Mouse (Mus musculus) neural tube, embryonic 14.5 days (tissue): ENCODE data around the gene Vhl. TPM values are rescaled to one million over a fixed set of nuclear protein-coding genes. Genes with fewer than 3 reads are reported as not detected.

Experiments used
- ATAC-seq: fragments of 200-750 bp; cut with Nextera tagmentation; 2 replicates; pipeline ENCODE4 v1.8.0; 2017; ENCODE audit warnings: low read depth, mild to moderate bottlenecking, moderate TSS enrichment, moderate library complexity
- H3K27ac ChIP-seq: fragments of 300-500 bp; sonication (generic); 2 replicates; pipeline ENCODE4 v1.5.1; 2014; ENCODE audit warnings: low read depth, mild to moderate bottlenecking, control low read depth, low read length, moderate library complexity, mixed read lengths
- H3K27me3 ChIP-seq: fragments of 300-500 bp; sonication (generic); 2 replicates; pipeline ENCODE4 v1.6.1; 2014; ENCODE audit warnings: low read length; ENCODE audit not compliant: control insufficient read depth, insufficient read depth
- H3K36me3 ChIP-seq: fragments of 300-500 bp; sonication (generic); 2 replicates; pipeline ENCODE4 v1.6.1; 2014; ENCODE audit warnings: low read length, mixed read lengths; ENCODE audit not compliant: control insufficient read depth, insufficient read depth
- H3K4me1 ChIP-seq: fragments of 300-500 bp; sonication (generic); 2 replicates; pipeline ENCODE4 v1.6.1; 2014; ENCODE audit warnings: low read length; ENCODE audit not compliant: control insufficient read depth, insufficient read depth
- H3K4me2 ChIP-seq: fragments of 300-500 bp; sonication (generic); 2 replicates; pipeline ENCODE4 v1.6.1; 2014; ENCODE audit warnings: mild to moderate bottlenecking, low read depth, low read length, control low read depth
- H3K4me3 ChIP-seq: fragments of 300-500 bp; sonication (generic); 2 replicates; pipeline ENCODE4 v1.5.1; 2014; ENCODE audit warnings: low read depth, low read length, control low read depth, mixed read lengths
- H3K9ac ChIP-seq: fragments of 300-500 bp; sonication (generic); replicated peaks from 2 replicates; pipeline ENCODE4 v1.6.1; 2014; ENCODE audit warnings: low read depth, mild to moderate bottlenecking, control low read depth, low read length, mixed read lengths
- H3K9me3 ChIP-seq: fragments of 300-500 bp; sonication (generic); 2 replicates; pipeline ENCODE4 v1.6.1; 2016; ENCODE audit warnings: low read length; ENCODE audit not compliant: control insufficient read depth
- WGBS: fragments of 180-500 bp; shearing (Covaris S2); extraction: QIAGEN DNeasy Blood & Tissue Kit; methylation state at CpG from one replicate; pipeline ENCODE4 v1.1.7; 2014; 5-methylcytosine and 5-hydroxymethylcytosine counted together
- polyA plus RNA-seq: library from polyadenylated mRNA; unstranded; fragments of >200 nt; fragmentation: Nextera tagmentation; extraction: Ambion mirVana; gene quantifications from 2 replicates; pipeline ENCODE4 v1.2.1, GENCODE M21; 2014

Gene Vhl
- polyA plus RNA-seq, 1 experiment from 2014 or later = 83.1 TPM

DNA sequence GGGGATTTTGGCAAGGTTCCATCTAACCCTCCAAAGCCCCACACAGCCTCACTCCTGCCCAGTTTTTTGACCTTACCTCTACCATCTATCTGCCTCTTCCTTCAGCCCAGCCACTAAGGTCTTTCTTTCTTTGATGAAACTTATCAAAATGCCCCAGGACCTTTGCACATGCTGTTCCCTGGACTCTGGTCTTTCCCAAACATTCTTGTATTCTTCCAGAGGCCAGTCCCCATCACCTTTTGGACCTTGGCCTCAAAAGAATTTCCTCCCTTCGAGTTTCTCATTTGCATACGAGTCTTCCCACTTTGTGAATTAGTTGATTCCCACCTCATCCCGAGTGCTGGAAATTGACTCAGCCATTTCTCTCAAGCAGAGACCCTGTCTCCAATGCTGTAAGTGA, 31.7 kb downstream of the Vhl start:
- no peaks in the 10 kb centered on the region for H3K9me3 ChIP-seq
- H3K36me3 ChIP-seq = no peaks in the 10 kb centered on the region
- H3K4me3 ChIP-seq = no peak overlapping the region
- ATAC-seq = no peak
- WGBS = 96% methylated on average over 3 of the region's 3 CpGs
- H3K4me1 ChIP-seq = no peaks in the 10 kb centered on the region
- H3K9ac ChIP-seq = no peak overlapping the region
- H3K27ac ChIP-seq = no peak overlapping the region
- no peak overlapping the region for H3K4me2 ChIP-seq
- H3K27me3 ChIP-seq = no peaks in the 10 kb centered on the region

DNA sequence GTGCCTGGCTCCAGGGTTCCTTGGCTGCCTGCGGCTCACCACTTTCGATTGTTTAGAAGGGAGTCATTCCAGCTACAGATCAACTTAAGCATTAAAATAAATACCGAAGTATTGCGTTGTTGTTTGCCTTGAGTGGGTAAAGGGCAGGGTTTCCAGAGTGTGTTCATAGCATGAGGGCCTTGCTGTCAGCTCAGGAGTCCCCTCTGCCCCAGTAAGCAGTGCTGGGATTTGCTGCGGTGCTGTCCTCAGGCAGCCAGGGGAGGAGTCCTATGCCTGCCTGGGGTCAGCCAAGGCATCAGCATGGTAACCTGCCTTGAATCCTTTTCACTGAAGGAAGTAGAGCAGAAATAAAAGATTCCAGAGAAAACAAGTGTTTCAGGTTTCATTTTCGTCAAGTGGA, 33.1 kb downstream of the Vhl start:
- H3K27ac ChIP-seq = no peak overlapping the region
- no peaks in the 10 kb centered on the region for H3K9me3 ChIP-seq
- no peak overlapping the region for H3K9ac ChIP-seq
- no peaks in the 10 kb centered on the region for H3K36me3 ChIP-seq
- ATAC-seq = no peak
- no peaks in the 10 kb centered on the region for H3K27me3 ChIP-seq
- no peaks in the 10 kb centered on the region for H3K4me1 ChIP-seq
- no peak overlapping the region for H3K4me3 ChIP-seq
- 89% methylated on average over 6 of the region's 6 CpGs for WGBS
- H3K4me2 ChIP-seq = no peak overlapping the region

DNA sequence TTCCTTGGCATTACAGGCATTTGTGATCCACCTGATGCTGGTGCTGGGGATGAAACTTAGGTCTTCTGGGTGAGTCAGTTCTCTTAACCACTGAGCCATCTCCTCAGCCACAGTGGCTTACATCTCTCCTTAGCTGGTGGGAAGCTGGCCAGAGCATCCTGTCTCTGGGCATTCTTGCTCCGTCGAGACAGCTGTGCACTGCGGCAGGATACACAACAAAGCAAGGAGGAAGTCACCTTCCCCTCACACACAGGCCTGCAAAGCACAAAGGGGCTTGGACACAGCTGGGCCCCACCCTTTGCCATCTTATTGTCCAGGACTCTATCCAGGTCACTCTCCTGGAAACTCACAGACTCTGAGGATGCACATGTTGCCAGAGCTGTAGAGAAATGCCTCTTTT, 34.5 kb downstream of the Vhl start:
- no peaks in the 10 kb centered on the region for H3K36me3 ChIP-seq
- no peak overlapping the region for H3K27ac ChIP-seq
- H3K4me2 ChIP-seq = no peak overlapping the region
- ATAC-seq = no peak
- no peaks in the 10 kb centered on the region for H3K4me1 ChIP-seq
- H3K9me3 ChIP-seq = no peaks in the 10 kb centered on the region
- no peak overlapping the region for H3K9ac ChIP-seq
- no peaks in the 10 kb centered on the region for H3K27me3 ChIP-seq
- 87% methylated on average over 3 of the region's 3 CpGs for WGBS
- no peak overlapping the region for H3K4me3 ChIP-seq

DNA sequence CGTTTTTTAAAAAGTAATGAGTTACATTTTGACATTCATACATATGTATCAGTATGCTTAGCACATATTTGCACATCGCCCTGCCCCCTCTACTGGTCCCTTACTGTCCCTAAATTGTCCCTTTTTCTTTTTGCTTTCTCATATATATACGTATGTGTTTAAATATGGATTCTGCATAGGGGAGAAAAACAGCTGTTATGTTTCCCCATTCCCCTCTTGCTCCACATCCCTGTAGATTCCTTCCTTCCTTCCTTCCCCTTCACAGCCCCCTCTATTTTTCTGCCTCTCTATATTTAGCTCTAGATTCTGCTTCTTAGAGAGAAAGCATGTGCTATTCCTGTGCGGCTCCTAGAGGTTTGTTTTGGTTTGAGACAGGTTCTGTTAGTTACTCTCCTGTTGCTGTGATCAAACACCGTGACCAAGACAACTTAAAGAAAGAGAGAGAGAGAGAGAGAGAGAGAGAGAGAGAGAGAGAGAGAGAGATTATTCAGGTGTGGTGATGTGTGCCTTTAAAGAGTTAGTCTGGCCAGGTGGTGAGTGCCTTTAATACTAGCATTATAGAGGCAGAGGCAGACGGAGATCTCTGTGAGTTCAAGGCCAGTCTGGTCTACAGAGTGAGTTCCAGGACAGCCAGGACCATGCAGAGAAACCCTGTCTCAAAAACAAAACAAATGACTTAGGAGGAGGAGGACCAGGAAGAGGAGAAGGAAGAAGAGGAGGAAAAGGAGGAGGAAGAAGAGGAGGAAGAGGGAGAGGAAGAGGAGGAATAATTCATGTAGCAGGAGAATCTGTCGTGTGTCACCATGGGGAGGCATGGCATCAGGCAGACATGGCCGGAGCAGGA, 36.1 kb downstream of the Vhl start:
- no peak overlapping the region for H3K9ac ChIP-seq
- WGBS = 80% methylated on average over 8 of the region's 8 CpGs
- ATAC-seq = no peak

DNA sequence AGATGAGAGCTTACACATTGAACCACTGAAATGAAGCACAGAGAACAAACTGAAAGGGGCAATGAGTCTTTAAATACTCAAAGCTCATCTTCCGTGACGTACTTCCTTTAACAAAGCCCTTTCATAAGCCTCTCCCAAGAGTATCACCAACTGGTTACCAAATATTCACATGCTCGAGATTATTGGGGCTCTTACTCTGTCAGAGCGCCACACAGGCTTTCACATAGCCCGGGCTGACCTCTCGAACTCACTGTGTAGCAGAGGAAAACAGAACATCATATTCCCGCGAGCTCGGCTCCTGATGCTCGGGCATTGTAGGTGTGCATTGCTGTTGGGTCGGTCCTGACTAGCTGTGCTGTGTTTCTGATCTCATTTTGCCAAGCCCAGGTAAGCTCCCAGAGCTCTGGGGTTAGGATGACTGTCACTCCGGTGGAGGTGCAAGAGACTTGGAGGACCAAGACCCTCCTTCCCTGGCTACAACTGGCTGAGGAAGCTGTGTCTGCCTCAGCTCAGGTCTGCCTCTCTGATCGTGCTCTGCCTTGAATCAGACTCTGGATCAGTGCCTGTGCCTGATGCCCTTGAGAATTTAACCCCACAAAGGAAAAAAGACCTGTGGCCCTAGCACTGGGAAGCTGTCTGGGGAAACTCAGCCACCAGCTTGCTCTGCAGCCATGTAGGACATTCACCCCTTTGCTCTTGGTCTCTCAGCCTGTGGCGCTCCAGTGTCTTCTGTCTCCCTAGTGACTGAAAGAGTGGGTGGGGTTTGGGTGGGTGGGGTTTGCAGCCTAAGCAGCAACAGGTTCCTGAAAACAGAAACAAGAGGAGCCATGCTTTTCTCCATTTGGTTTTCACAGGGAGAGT, 37.0 kb downstream of the Vhl start:
- Histone ChIP-seq H3K4me1 (no peaks in the 10 kb centered on the region), H3K4me3 (no peak overlapping the region), H3K27me3 (no peaks in the 10 kb centered on the region), H3K9ac (no peak overlapping the region), H3K9me3 (no peaks in the 10 kb centered on the region), H3K36me3 (no peaks in the 10 kb centered on the region), H3K27ac (no peak overlapping the region), H3K4me2 (no peak overlapping the region)
- ATAC-seq = no peak
- 74% methylated on average over 14 of the region's 14 CpGs for WGBS

More for the DNA sequence above, 36.1 kb downstream of the Vhl start:
- H3K9me3 ChIP-seq = no peaks in the 10 kb centered on the region
- H3K27me3 ChIP-seq = no peaks in the 10 kb centered on the region
- no peak overlapping the region for H3K27ac ChIP-seq
- H3K4me2 ChIP-seq = no peak overlapping the region
- H3K4me3 ChIP-seq = no peak overlapping the region
- H3K36me3 ChIP-seq = no peaks in the 10 kb centered on the region
- H3K4me1 ChIP-seq = no peaks in the 10 kb centered on the region

DNA sequence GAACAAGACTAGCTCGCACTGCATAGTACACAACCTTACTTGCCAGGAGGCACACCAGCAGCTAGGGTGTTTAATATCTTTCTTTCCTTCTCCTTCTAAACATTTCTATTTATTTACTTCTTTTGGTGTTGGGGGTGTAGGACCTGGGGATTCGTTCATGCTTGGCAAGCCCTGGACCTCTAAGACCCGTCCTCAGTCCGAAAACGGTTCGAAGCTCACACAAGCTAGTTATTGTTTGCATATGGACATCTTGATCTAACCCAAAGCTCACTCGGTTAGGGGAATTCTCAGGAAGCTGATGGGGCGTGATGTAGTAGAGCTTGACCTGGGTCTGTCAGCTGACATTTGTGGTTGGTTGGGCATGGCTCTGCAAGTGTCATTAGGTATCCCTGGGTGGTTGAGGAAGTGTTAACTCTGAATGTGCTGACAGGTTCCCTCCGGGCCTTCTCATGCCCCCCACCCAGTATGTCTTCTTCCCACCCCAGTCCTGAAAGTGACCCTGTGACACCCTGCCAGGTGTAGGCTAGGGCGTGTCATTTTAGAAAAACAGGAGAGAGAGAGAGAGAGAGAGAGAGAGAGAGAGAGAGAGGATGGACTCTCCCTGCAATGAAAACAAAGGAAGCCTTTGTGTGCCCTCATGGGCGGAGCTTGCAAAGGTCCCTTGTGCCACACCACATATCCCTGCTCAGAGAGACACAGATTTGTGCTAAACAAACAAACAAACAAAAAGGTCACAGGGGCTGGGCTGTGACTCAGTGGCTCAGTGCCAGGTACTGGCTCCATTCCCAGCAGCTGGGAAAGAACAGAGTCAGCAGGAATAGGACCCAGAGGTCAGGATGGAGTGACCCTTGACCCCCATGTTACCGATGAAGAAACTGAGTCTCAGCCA, 37.8 kb downstream of the Vhl start:
- Histone ChIP-seq H3K36me3 (no peaks in the 10 kb centered on the region), H3K9ac (no peak overlapping the region), H3K4me1 (no peaks in the 10 kb centered on the region), H3K9me3 (no peaks in the 10 kb centered on the region), H3K27ac (no peak overlapping the region), H3K4me3 (no peak overlapping the region), H3K4me2 (no peak overlapping the region), H3K27me3 (no peaks in the 10 kb centered on the region)
- ATAC-seq = no peak
- WGBS = 69% methylated on average over 12 of the region's 12 CpGs

DNA sequence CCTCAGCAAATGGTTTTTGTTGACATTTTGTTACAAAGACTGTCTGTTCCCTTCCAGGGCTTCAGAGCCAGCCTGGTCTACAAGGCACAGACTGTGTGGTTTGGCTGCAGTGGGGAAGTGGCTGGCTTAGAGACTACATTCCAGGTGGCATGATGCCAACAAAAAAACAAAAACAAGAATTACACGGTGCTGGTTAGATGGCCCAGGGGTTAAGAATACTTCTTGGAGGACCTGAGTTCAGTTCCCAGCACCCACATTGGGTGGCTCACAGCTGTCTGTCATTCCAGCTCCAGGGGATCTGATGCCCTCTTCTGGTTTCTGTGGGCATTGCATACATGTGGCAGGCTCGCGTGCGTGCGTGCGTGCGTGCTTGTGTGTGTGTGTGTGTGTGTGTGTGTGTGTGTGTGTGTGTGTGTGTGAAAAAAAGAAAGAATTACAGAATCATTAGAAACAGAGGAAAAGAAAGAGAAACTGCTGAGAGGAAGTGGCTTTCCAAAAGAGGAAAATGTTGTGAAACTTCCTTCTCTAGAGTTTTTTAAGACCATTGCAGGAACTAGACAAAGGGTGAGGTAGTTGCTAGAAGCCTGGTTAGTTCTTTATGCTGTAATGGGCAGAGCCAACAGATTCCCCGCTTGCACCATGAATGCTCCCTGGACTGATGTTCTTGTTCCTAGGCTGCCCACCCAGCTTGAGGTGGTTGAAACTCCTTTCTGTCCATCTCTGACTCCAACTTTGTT, 39.4 kb downstream of the Vhl start:
- H3K27ac ChIP-seq = no peak overlapping the region
- 96% methylated on average over 8 of the region's 8 CpGs for WGBS

DNA sequence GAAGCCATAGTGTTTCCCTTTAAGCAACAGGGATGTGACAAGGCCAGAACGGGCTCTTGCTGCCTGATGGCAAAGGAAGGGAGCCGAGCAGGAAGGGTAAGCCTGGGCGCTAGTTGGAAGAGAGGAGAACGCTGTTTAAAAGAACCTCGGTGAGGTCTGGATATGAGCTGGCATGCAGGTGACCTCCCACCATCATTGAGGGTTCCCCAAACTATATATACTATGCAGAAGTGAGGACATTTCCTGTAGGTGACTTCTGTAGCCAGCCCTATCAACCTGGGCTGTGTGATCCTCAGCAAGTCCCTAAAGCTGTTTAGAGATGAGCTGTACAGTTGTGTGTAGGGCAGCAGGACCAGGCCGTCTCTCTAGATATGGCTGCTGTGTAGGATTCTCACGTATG, 40.5 kb downstream of the Vhl start:
- Histone ChIP-seq H3K4me1 (no peaks in the 10 kb centered on the region), H3K27me3 (no peaks in the 10 kb centered on the region), H3K36me3 (no peaks in the 10 kb centered on the region), H3K9ac (no peak overlapping the region), H3K4me2 (no peak overlapping the region), H3K27ac (no peak overlapping the region), H3K9me3 (no peaks in the 10 kb centered on the region), H3K4me3 (no peak overlapping the region)
- ATAC-seq = no peak
- 89% methylated on average over 7 of the region's 7 CpGs for WGBS

More for the DNA sequence above, 39.4 kb downstream of the Vhl start:
- no peaks in the 10 kb centered on the region for H3K36me3 ChIP-seq
- no peaks in the 10 kb centered on the region for H3K4me1 ChIP-seq
- no peak overlapping the region for H3K9ac ChIP-seq
- ATAC-seq = no peak
- H3K27me3 ChIP-seq = no peaks in the 10 kb centered on the region
- H3K9me3 ChIP-seq = no peaks in the 10 kb centered on the region
- no peak overlapping the region for H3K4me2 ChIP-seq
- no peak overlapping the region for H3K4me3 ChIP-seq
